Mouse (Mus musculus) thymus, adult 2 months (tissue): ENCODE results near the gene Msantd3.

Experiments used
- CTCF ChIP-seq: fragments of 200-500 bp; IDR thresholded peaks from 2 replicates; pipeline ENCODE4 v1.5.1; 2012; ENCODE audit warnings: mild to moderate bottlenecking, control low read depth, low read length, moderate library complexity, borderline replicate concordance; ENCODE audit not compliant: control insufficient read depth, poor library complexity, insufficient read depth; ENCODE audit errors: extremely low read depth
- POLR2A ChIP-seq: fragments of 200-500 bp; IDR thresholded peaks from 2 replicates; pipeline ENCODE4 v1.6.1; 2012; ENCODE audit warnings: mild to moderate bottlenecking, low read length, control low read depth, moderate library complexity; ENCODE audit not compliant: control insufficient read depth, poor library complexity, insufficient read depth; ENCODE audit errors: extremely low read depth

GRCm38 (mm10) chr4:48596111-48596510 lies 56.4 kb downstream of the Msantd3 start:
- no peak for TF ChIP-seq POLR2A
- TF ChIP-seq CTCF = no peak
